Mouse (Mus musculus): ENCODE measurements at regions not wholly inside any gene's neighbourhood (a gene's known extent, or its start where the extent isn't known, plus 50 kb on each side); places are given as distances from the start of the nearest gene placed in this dataset.

- Histone ChIP-seq H3K36me3 (ENCODE audit: control insufficient read depth, insufficient read depth, low read length) (no peaks in the 10 kb centered on the region), H3K4me3 (ENCODE audit: low read depth, low read length) (no peak overlapping the region), H3K4me2 (ENCODE audit: low read depth, low read length) (no peak overlapping the region), H3K9me3 (ENCODE audit: control insufficient read depth, low read length) (no peaks in the 10 kb centered on the region), H3K4me1 (ENCODE audit: control insufficient read depth, insufficient read depth, low read length) (peaks cover 8% of the 10 kb centered on the region; the same call in 1 of the 2 replicates), H3K27me3 (ENCODE audit: control insufficient read depth, insufficient read depth, low read length) (no peaks in the 10 kb centered on the region), H3K9ac (replicated peaks; ENCODE audit: low read depth, low read length) (no peak overlapping the region), H3K27ac (ENCODE audit: low read depth, low read length) (no peak overlapping the region)
- no peak for ATAC-seq (ENCODE audit: low read depth)
- 53% methylated on average over 4 of the region's 4 CpGs for WGBS
These were observed 186.9 kb upstream of the Acvr2a start for GRCm38 (mm10) chr2:48627011-48627410.

GRCm38 (mm10) chr2:48629106-48630050, 184.5 kb upstream of the Acvr2a start:
- Histone ChIP-seq H3K36me3 (ENCODE audit: control insufficient read depth, insufficient read depth, low read length) (no peaks in the 10 kb centered on the region), H3K4me2 (ENCODE audit: low read depth, low read length) (peak overlapping the region; percentile 12; the same call in 1 of the 2 replicates), H3K9ac (replicated peaks; ENCODE audit: low read depth, low read length) (0 out of 2 replicates have a peak overlapping the region, but pooled peaks have one; percentile 16), H3K27me3 (ENCODE audit: control insufficient read depth, insufficient read depth, low read length) (no peaks in the 10 kb centered on the region), H3K4me1 (ENCODE audit: control insufficient read depth, insufficient read depth, low read length) (peaks cover 8% of the 10 kb centered on the region; the same call in 1 of the 2 replicates), H3K4me3 (ENCODE audit: low read depth, low read length) (no peak overlapping the region), H3K27ac (ENCODE audit: low read depth, low read length) (no peak overlapping the region; the same call in 1 of the 2 replicates), H3K9me3 (ENCODE audit: control insufficient read depth, low read length) (no peaks in the 10 kb centered on the region)
- ATAC-seq (ENCODE audit: low read depth), result peak; percentile 77
- WGBS, result 27% methylated on average over 9 of the region's 9 CpGs

- Histone ChIP-seq H3K27me3 (ENCODE audit: control insufficient read depth, insufficient read depth, low read length) (no peaks in the 10 kb centered on the region), H3K36me3 (ENCODE audit: control insufficient read depth, insufficient read depth, low read length) (no peaks in the 10 kb centered on the region), H3K9me3 (ENCODE audit: control insufficient read depth, low read length) (no peaks in the 10 kb centered on the region), H3K4me2 (ENCODE audit: low read depth, low read length) (no peak overlapping the region), H3K4me1 (ENCODE audit: control insufficient read depth, insufficient read depth, low read length) (peaks cover 2% of the 10 kb centered on the region; the same call in 1 of the 2 replicates), H3K27ac (ENCODE audit: low read depth, low read length) (no peak overlapping the region), H3K4me3 (ENCODE audit: low read depth, low read length) (no peak overlapping the region), H3K9ac (replicated peaks; ENCODE audit: low read depth, low read length) (no peak overlapping the region)
- ATAC-seq (ENCODE audit: low read depth), result peak; percentile 43; the same call in 1 of the 2 replicates
- WGBS, result 47% methylated on average over 10 of the region's 10 CpGs
These were observed 179.3 kb upstream of the Acvr2a start for GRCm38 (mm10) chr2:48634456-48635174.

- H3K4me1 ChIP-seq (ENCODE audit: control insufficient read depth, insufficient read depth, low read length), result no peaks in the 10 kb centered on the region
- no peak overlapping the region for H3K4me2 ChIP-seq (ENCODE audit: low read depth, low read length)
- H3K9me3 ChIP-seq (ENCODE audit: control insufficient read depth, low read length), result no peaks in the 10 kb centered on the region
- WGBS, result 29% methylated on average over 2 of the region's 2 CpGs
- H3K27me3 ChIP-seq (ENCODE audit: control insufficient read depth, insufficient read depth, low read length), result no peaks in the 10 kb centered on the region
- H3K36me3 ChIP-seq (ENCODE audit: control insufficient read depth, insufficient read depth, low read length), result no peaks in the 10 kb centered on the region
- H3K27ac ChIP-seq (ENCODE audit: low read depth, low read length), result no peak overlapping the region
- H3K9ac ChIP-seq (replicated peaks; ENCODE audit: low read depth, low read length), result no peak overlapping the region
- no peak overlapping the region for H3K4me3 ChIP-seq (ENCODE audit: low read depth, low read length)
- ATAC-seq (ENCODE audit: low read depth), result no peak
These were observed 177.8 kb upstream of the Acvr2a start for GRCm38 (mm10) chr2:48636108-48636507.

- 81% methylated on average over 3 of the region's 3 CpGs for WGBS
- ATAC-seq (ENCODE audit: low read depth), result no peak
- Histone ChIP-seq H3K9ac (replicated peaks; ENCODE audit: low read depth, low read length) (no peak overlapping the region), H3K27me3 (ENCODE audit: control insufficient read depth, insufficient read depth, low read length) (no peaks in the 10 kb centered on the region), H3K9me3 (ENCODE audit: control insufficient read depth, low read length) (no peaks in the 10 kb centered on the region), H3K27ac (ENCODE audit: low read depth, low read length) (no peak overlapping the region), H3K4me2 (ENCODE audit: low read depth, low read length) (no peak overlapping the region), H3K4me3 (ENCODE audit: low read depth, low read length) (no peak overlapping the region), H3K36me3 (ENCODE audit: control insufficient read depth, insufficient read depth, low read length) (no peaks in the 10 kb centered on the region), H3K4me1 (ENCODE audit: control insufficient read depth, insufficient read depth, low read length) (no peaks in the 10 kb centered on the region)
These were observed 169.8 kb upstream of the Acvr2a start for GRCm38 (mm10) chr2:48644114-48644513.

- no peaks in the 10 kb centered on the region for H3K9me3 ChIP-seq (ENCODE audit: control insufficient read depth, low read length)
- no peak overlapping the region for H3K4me2 ChIP-seq (ENCODE audit: low read depth, low read length)
- H3K27ac ChIP-seq (ENCODE audit: low read depth, low read length), result no peak overlapping the region
- no peaks in the 10 kb centered on the region for H3K27me3 ChIP-seq (ENCODE audit: control insufficient read depth, insufficient read depth, low read length)
- H3K4me1 ChIP-seq (ENCODE audit: control insufficient read depth, insufficient read depth, low read length), result no peaks in the 10 kb centered on the region
- H3K9ac ChIP-seq (replicated peaks; ENCODE audit: low read depth, low read length), result no peak overlapping the region
- no peaks in the 10 kb centered on the region for H3K36me3 ChIP-seq (ENCODE audit: control insufficient read depth, insufficient read depth, low read length)
- 69% methylated on average over 2 of the region's 2 CpGs for WGBS
- ATAC-seq (ENCODE audit: low read depth), result no peak
- no peak overlapping the region for H3K4me3 ChIP-seq (ENCODE audit: low read depth, low read length)
These were observed 163.6 kb upstream of the Acvr2a start for GRCm38 (mm10) chr2:48650281-48650680.

GRCm38 (mm10) chr2:48661222-48661621, 152.7 kb upstream of the Acvr2a start:
- Histone ChIP-seq H3K4me3 (ENCODE audit: low read depth, low read length) (no peak overlapping the region), H3K27ac (ENCODE audit: low read depth, low read length) (no peak overlapping the region), H3K9ac (replicated peaks; ENCODE audit: low read depth, low read length) (no peak overlapping the region), H3K4me1 (ENCODE audit: control insufficient read depth, insufficient read depth, low read length) (no peaks in the 10 kb centered on the region), H3K36me3 (ENCODE audit: control insufficient read depth, insufficient read depth, low read length) (no peaks in the 10 kb centered on the region), H3K4me2 (ENCODE audit: low read depth, low read length) (no peak overlapping the region), H3K27me3 (ENCODE audit: control insufficient read depth, insufficient read depth, low read length) (no peaks in the 10 kb centered on the region), H3K9me3 (ENCODE audit: control insufficient read depth, low read length) (no peaks in the 10 kb centered on the region)
- ATAC-seq (ENCODE audit: low read depth), result no peak
- WGBS, result 63% methylated on average over 1 of the region's 1 CpGs

GRCm38 (mm10) chr2:48665103-48665502, 148.8 kb upstream of the Acvr2a start:
- no peaks in the 10 kb centered on the region for H3K36me3 ChIP-seq (ENCODE audit: control insufficient read depth, insufficient read depth, low read length)

GRCm38 (mm10) chr2:48689098-48689497, 124.8 kb upstream of the Acvr2a start:
- Histone ChIP-seq H3K4me2 (ENCODE audit: low read depth, low read length) (no peak overlapping the region), H3K27me3 (ENCODE audit: control insufficient read depth, insufficient read depth, low read length) (no peaks in the 10 kb centered on the region), H3K4me1 (ENCODE audit: control insufficient read depth, insufficient read depth, low read length) (no peaks in the 10 kb centered on the region), H3K9me3 (ENCODE audit: control insufficient read depth, low read length) (no peaks in the 10 kb centered on the region), H3K36me3 (ENCODE audit: control insufficient read depth, insufficient read depth, low read length) (no peaks in the 10 kb centered on the region), H3K27ac (ENCODE audit: low read depth, low read length) (no peak overlapping the region), H3K4me3 (ENCODE audit: low read depth, low read length) (no peak overlapping the region), H3K9ac (replicated peaks; ENCODE audit: low read depth, low read length) (no peak overlapping the region)
- ATAC-seq (ENCODE audit: low read depth), result no peak
- 73% methylated on average over 1 of the region's 1 CpGs for WGBS

More at GRCm38 (mm10) chr2:48665103-48665502, 148.8 kb upstream of the Acvr2a start:
- H3K27me3 ChIP-seq (ENCODE audit: control insufficient read depth, insufficient read depth, low read length), result no peaks in the 10 kb centered on the region
- no peaks in the 10 kb centered on the region for H3K9me3 ChIP-seq (ENCODE audit: control insufficient read depth, low read length)
- no peak overlapping the region for H3K4me3 ChIP-seq (ENCODE audit: low read depth, low read length)
- no peaks in the 10 kb centered on the region for H3K4me1 ChIP-seq (ENCODE audit: control insufficient read depth, insufficient read depth, low read length)
- no peak overlapping the region for H3K9ac ChIP-seq (replicated peaks; ENCODE audit: low read depth, low read length)
- peak; percentile 57 for ATAC-seq (ENCODE audit: low read depth)
- H3K4me2 ChIP-seq (ENCODE audit: low read depth, low read length), result no peak overlapping the region
- WGBS, result 56% methylated on average over 2 of the region's 2 CpGs
- H3K27ac ChIP-seq (ENCODE audit: low read depth, low read length), result no peak overlapping the region
